Mouse (Mus musculus) kidney, embryonic 14.5 days (tissue): ENCODE data around the gene Mmp15. TPM values are rescaled to one million over a fixed set of nuclear protein-coding genes. Genes with fewer than 3 reads are reported as not detected.
"Not testable (repeated sequence)": the region's sequence is repeated elsewhere in the genome, so short reads cannot be mapped to it uniquely, and the experiment has no call there.

Experiments
- ATAC-seq: fragments of 200-750 bp; cut with Nextera tagmentation; 2 replicates; pipeline ENCODE4 v1.8.0; 2017; ENCODE audit warnings: moderate number of reproducible peaks, mild to moderate bottlenecking, moderate TSS enrichment, moderate library complexity; ENCODE audit not compliant: low FRiP score, low TSS enrichment
- H3K27ac ChIP-seq: fragments of 300-500 bp; sonication (generic); 2 replicates; pipeline ENCODE4 v1.5.1; 2014; ENCODE audit warnings: low read depth, mild to moderate bottlenecking, low read length, moderate library complexity, mixed read lengths
- H3K27me3 ChIP-seq: fragments of 300-500 bp; sonication (generic); 2 replicates; pipeline ENCODE4 v1.6.1; 2014; ENCODE audit warnings: mild to moderate bottlenecking, low read length; ENCODE audit not compliant: control insufficient read depth, insufficient read depth
- H3K36me3 ChIP-seq: fragments of 300-500 bp; sonication (generic); 2 replicates; pipeline ENCODE4 v1.6.1; 2014; ENCODE audit warnings: low read length, mixed read lengths; ENCODE audit not compliant: control insufficient read depth, insufficient read depth
- H3K4me1 ChIP-seq: fragments of 300-500 bp; sonication (generic); 2 replicates; pipeline ENCODE4 v1.6.1; 2014; ENCODE audit warnings: low read length, mixed read lengths; ENCODE audit not compliant: control insufficient read depth, insufficient read depth
- H3K4me2 ChIP-seq: fragments of 300-500 bp; sonication (generic); replicated peaks from 2 replicates; pipeline ENCODE4 v1.6.1; 2014; ENCODE audit warnings: low read depth, mild to moderate bottlenecking, low read length
- H3K4me3 ChIP-seq: fragments of 300-500 bp; sonication (generic); 2 replicates; pipeline ENCODE4 v1.5.1; 2014; ENCODE audit warnings: mild to moderate bottlenecking, low read length
- H3K9ac ChIP-seq: fragments of 300-500 bp; sonication (generic); 2 replicates; pipeline ENCODE4 v1.6.1; 2014; ENCODE audit warnings: low read depth, mild to moderate bottlenecking, low read length, moderate library complexity
- H3K9me3 ChIP-seq: fragments of 300-500 bp; sonication (generic); 2 replicates; pipeline ENCODE4 v1.6.1; 2016; ENCODE audit warnings: low read length; ENCODE audit not compliant: control insufficient read depth
- WGBS: fragments of 180-500 bp; shearing (Covaris S2); extraction: QIAGEN DNeasy Blood & Tissue Kit; methylation state at CpG from one replicate; pipeline ENCODE4 v1.1.7; 2014; 5-methylcytosine and 5-hydroxymethylcytosine counted together
- polyA plus RNA-seq: library from polyadenylated mRNA; unstranded; fragments of >200 nt; fragmentation: Nextera tagmentation; extraction: Ambion mirVana; gene quantifications from 2 replicates; pipeline ENCODE4 v1.2.1, GENCODE M21; 2014

Gene Mmp15
- polyA plus RNA-seq, 1 experiment from 2014 or later: 16.1 TPM

DNA sequence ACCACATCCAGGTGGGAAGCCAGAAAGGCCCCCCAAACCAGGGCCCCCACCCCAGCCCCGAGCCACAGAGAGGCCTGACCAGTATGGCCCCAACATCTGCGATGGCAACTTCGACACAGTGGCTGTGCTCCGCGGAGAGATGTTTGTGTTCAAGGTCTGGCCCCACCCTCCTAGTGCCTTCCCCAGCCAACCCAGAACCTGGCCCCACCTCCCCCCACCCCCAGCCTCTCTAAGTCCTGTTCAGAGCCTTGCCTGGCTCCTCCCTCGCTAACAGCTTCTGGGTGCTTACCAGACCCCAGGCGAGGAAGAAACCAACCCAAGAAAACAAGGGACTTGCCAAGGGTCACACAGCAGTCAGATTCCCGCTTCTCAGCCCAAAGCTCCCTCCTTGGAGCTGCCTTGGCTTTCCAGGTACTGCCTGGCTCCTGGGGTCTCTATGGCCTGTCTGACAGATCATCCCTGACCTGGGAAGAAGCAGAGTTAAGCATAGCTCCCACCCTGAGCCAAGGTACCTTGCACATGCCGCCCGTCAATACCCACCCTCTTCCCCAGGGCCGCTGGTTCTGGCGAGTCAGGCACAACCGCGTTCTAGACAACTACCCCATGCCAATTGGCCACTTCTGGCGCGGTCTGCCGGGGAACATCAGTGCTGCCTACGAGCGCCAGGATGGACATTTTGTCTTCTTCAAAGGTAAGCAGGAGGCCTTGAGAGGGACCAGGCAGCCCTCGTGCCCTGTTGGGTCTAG, 17.7 kb downstream of the Mmp15 start:
- Histone ChIP-seq H3K4me3 (peak overlapping the region; percentile 19; the same call in 1 of the 2 replicates), H3K4me2 (peak overlapping the region; percentile 39), H3K9ac (peak overlapping the region; percentile 28; the same call in 1 of the 2 replicates), H3K36me3 (peaks cover 17% of the 10 kb centered on the region; the same call in 1 of the 2 replicates), H3K9me3 (no peaks in the 10 kb centered on the region), H3K27ac (no peak overlapping the region), H3K4me1 (no peaks in the 10 kb centered on the region), H3K27me3 (no peaks in the 10 kb centered on the region)
- ATAC-seq: peak; percentile 77
- WGBS: 47% methylated on average over 20 of the region's 20 CpGs

DNA sequence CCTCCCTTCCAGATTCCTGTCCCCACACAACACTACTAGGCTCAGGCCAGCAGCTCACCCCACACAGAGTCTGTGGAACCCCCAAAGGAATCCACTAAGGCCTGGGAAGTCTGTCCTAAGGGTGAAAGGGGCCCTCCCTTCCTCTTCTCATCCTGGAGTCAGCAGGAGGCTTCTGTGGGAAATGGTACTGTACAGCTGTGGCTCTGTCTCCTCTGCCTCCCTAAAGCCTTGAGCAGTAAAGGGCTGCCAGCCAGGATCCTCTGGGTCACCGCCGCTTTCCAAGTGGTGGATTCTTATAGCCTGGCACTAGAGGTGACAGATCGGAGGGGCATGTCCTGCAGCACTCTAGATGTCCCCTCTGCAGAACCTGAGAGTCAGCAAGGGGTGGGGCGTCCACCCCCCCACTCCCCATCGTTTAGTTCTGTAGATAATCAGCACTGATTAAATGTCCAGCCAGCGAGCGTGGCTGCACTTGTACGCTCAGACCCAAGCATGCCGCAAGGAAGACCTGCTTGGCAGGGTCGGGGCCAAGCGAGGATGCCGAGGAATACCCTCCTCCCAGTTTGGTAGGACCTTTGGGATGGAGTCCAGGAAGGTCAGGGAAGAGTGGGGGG, 21.4 kb downstream of the Mmp15 start:
- no peak overlapping the region for H3K27ac ChIP-seq
- no peak overlapping the region for H3K4me3 ChIP-seq
- H3K36me3 ChIP-seq: peaks cover 15% of the 10 kb centered on the region; the same call in 1 of the 2 replicates
- H3K9ac ChIP-seq: no peak overlapping the region
- no peaks in the 10 kb centered on the region for H3K27me3 ChIP-seq
- H3K4me2 ChIP-seq: no peak overlapping the region
- H3K4me1 ChIP-seq: no peaks in the 10 kb centered on the region; the same call in 1 of the 2 replicates
- H3K9me3 ChIP-seq: no peaks in the 10 kb centered on the region
- ATAC-seq: no peak
- 80% methylated on average over 12 of the region's 12 CpGs for WGBS

DNA sequence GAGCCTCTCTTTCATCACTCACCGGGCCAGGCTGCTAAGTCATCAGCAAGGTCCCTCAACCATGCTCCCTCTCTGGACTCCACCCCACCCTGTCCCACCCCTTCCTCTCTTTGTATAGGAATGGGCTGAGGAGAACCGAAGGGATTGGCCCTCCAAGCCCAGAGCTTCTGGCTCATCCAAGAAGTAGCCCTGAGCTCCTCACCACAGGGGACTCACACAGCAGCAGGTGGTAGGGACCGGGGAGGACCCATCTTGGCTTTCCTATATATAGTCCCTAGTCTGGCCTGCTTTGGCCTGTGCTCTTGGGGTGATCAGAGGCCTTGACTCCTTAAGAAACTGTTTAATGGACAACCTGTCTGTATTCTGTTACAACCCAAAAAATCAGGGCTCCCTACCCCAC, 22.4 kb downstream of the Mmp15 start:
- no peaks in the 10 kb centered on the region; the same call in 1 of the 2 replicates for H3K4me1 ChIP-seq
- no peak overlapping the region for H3K9ac ChIP-seq
- no peak overlapping the region for H3K27ac ChIP-seq
- no peaks in the 10 kb centered on the region for H3K9me3 ChIP-seq
- peaks cover 15% of the 10 kb centered on the region; the same call in 1 of the 2 replicates for H3K36me3 ChIP-seq
- H3K27me3 ChIP-seq: no peaks in the 10 kb centered on the region
- no peak overlapping the region for H3K4me3 ChIP-seq
- H3K4me2 ChIP-seq: no peak overlapping the region
- no peak for ATAC-seq
- 76% methylated on average over 3 of the region's 3 CpGs for WGBS

- Histone ChIP-seq H3K9ac (no peak overlapping the region), H3K27ac (no peak overlapping the region), H3K36me3 (peaks cover 14% of the 10 kb centered on the region; the same call in 1 of the 2 replicates), H3K4me1 (no peaks in the 10 kb centered on the region; the same call in 1 of the 2 replicates), H3K27me3 (no peaks in the 10 kb centered on the region), H3K4me2 (no peak overlapping the region), H3K9me3 (no peaks in the 10 kb centered on the region), H3K4me3 (no peak overlapping the region)
- WGBS: 87% methylated on average over 7 of the region's 7 CpGs
- no peak for ATAC-seq
These were observed 23.4 kb downstream of the Mmp15 start for GRCm38 (mm10) chr8:95375374-95375930.

GRCm38 (mm10) chr8:95376309-95376999, 24.4 kb downstream of the Mmp15 start:
- H3K27ac ChIP-seq: no peak overlapping the region
- H3K4me1 ChIP-seq: no peaks in the 10 kb centered on the region; the same call in 1 of the 2 replicates
- H3K27me3 ChIP-seq: no peaks in the 10 kb centered on the region
- H3K4me2 ChIP-seq: no peak overlapping the region
- H3K4me3 ChIP-seq: no peak overlapping the region
- no peak for ATAC-seq
- no peaks in the 10 kb centered on the region for H3K9me3 ChIP-seq
- 75% methylated on average over 12 of the region's 12 CpGs for WGBS
- no peak overlapping the region for H3K9ac ChIP-seq
- peaks cover 8% of the 10 kb centered on the region; the same call in 1 of the 2 replicates for H3K36me3 ChIP-seq

DNA sequence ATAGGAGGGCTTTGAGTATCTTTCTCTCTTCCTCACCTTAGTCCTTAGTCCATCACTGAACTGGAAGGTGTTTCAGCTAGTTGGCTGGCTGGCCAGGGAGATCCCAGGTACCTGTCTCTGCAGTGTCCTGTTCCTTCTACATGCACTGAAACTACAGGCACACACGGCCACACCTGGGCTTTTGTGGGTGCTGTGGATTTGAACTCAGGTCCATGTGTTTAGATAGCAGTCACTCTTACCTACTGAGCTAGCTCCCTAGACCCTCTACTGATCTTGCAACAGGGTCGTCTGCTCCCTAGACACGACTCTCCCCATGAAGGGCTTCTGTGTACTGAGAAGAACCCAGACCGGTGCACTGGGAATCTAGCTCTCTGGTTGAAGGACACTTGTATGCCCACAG, 25.0 kb downstream of the Mmp15 start:
- no peak overlapping the region for H3K9ac ChIP-seq
- H3K4me3 ChIP-seq: no peak overlapping the region
- 89% methylated on average over 4 of the region's 4 CpGs for WGBS
- no peak for ATAC-seq
- H3K27ac ChIP-seq: no peak overlapping the region
- H3K9me3 ChIP-seq: no peaks in the 10 kb centered on the region
- H3K36me3 ChIP-seq: peaks cover 2% of the 10 kb centered on the region; the same call in 1 of the 2 replicates
- no peak overlapping the region for H3K4me2 ChIP-seq
- no peaks in the 10 kb centered on the region for H3K27me3 ChIP-seq
- no peaks in the 10 kb centered on the region; the same call in 1 of the 2 replicates for H3K4me1 ChIP-seq

GRCm38 (mm10) chr8:95377863-95378291, 25.8 kb downstream of the Mmp15 start:
- Histone ChIP-seq H3K27me3 (no peaks in the 10 kb centered on the region), H3K9ac (no peak overlapping the region), H3K4me2 (no peak overlapping the region), H3K4me1 (no peaks in the 10 kb centered on the region; the same call in 1 of the 2 replicates), H3K27ac (peak overlapping the region; percentile 52; the same call in 1 of the 2 replicates), H3K36me3 (no peaks in the 10 kb centered on the region; the same call in 1 of the 2 replicates), H3K9me3 (no peaks in the 10 kb centered on the region), H3K4me3 (no peak overlapping the region)
- ATAC-seq: peak; percentile 53
- WGBS: 29% methylated on average over 7 of the region's 7 CpGs

DNA sequence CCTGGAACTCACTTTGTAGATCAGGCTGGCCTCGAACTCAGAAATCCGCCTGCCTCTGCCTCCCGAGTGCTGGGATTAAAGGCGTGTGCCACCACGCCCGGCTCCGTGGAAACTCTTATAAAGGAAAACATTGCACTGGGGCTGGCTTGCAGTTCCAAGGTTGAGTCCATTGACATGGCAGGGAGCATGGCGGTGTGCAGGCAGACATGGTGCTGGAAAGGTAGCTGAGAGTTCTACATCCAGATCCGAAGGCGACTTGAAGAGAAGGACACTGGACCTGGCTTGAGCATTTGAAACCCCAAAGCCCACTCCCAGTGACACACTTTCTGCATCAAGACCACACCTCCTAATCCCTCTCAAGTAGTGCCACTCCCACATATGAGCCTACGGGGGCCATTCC, 26.9 kb downstream of the Mmp15 start:
- H3K4me3 ChIP-seq, H3K4me1 ChIP-seq, H3K27ac ChIP-seq, H3K9me3 ChIP-seq, H3K27me3 ChIP-seq, ATAC-seq, H3K9ac ChIP-seq, H3K4me2 ChIP-seq, H3K36me3 ChIP-seq: not testable (repeated sequence)
- WGBS: 96% methylated on average over 11 of the region's 11 CpGs
